Mouse (Mus musculus) mesoderm, embryonic 11.5 days (tissue): Measurements from ENCODE around the gene Snap47.
A peak's percentile ranks its signal among the peaks of the same experiment; 100 is the strongest.

Source experiments
- DNase-seq: peaks from one replicate; pipeline ENCODE4 v3.0.0-alpha.2; 2012; ENCODE audit warnings: low read depth, low spot score

Gene Snap47

DNA sequence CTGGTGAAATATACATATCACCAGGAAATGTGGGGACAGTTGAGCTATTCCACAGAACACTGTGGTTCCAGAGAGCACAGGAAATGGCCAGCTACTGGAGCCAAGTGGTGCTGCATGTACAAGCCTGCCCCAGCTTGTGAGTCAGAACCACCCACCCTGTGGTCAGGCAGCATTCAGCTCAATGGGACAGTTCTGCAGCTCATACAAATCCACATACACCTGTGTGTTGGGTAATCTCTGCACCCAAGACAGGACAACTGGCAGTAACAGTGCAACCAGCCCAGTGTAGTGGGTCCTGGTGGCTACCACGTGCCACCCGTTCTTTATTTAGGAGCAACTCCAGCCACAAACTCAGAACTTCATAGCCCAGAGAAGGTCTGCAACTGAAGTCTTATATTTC lies 29.0 kb downstream of the Snap47 start:
- DNase-seq, result no peak

DNA sequence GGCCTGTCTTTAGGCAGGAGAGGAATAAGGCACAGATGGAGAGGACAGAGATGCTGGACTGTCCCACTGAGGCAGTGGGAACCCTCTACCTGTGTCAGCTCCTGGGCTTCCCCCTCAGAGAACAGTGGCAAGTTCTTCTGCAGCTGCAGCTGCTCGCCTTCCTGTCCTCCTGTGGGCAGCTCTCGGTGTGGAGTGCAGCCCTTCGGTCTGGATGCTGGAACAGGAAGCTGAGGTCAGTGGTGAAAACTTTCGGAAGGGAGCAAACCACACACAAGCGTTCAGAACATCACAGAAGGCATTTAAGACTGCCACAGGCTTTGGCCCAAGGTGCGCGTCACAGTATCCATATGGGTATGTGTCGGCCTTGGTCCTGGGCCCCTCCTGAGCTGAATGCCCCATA lies 29.6 kb downstream of the Snap47 start:
- DNase-seq, result no peak

DNA sequence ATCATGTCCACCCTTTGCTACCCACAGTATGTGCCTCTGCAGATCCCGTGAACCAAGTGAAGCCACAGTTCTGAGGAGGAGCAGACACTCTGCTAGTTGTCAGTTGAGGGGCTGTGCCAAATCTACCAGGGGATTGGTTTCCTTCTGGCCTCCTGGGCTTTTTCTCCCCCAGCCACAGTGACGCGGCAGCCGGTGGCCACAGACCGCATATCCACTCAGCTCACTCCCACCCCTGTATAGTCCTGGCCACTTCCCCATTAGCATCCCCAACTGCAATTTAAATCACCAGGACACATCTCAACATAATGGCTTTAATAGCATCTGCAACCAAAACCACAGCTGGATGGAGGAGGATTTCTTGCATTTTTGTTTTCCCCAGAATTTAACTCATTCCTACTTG lies 32.3 kb downstream of the Snap47 start:
- DNase-seq, result no peak

DNA sequence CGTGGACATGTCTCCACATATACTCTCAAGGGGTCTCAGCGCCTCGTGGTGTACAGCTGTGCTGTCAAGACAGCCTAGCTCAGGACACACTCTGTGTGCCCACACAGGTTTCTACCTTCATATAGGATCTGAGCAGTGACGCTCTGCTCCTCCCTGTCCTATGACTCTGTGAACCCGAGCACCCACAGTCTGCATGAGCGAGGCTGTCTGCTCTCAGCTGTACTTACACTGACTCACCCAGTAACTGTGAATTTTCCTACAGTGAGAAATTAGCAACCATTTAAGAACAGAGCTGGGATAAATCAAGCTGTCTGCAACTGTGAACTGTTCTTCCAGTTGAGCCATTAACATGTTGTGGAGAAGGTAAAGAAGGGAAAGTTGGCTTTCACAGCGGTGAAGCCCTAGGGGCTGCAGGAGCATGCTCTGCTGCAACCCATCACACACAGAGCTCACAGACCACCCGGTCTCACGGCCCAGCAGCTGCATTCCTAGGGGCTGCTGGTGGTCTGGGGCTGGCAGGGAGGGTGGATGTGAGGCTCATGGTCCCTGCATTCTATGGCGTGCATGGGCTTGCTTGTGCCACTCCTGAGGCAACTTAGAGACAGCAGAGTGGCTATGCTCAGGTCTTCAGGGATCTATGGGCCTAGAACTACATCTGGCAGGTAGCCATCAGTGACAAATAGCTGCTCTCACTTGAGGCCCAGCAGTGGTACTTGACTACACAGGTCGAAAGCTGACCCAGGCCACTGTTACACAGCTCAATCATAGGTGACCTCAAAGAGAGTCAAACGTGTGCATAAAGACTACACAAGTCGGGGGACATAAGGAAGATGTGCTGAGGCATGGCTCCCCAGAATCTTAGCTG lies 37.8 kb downstream of the Snap47 start:
- peak; percentile 22 for DNase-seq

DNA sequence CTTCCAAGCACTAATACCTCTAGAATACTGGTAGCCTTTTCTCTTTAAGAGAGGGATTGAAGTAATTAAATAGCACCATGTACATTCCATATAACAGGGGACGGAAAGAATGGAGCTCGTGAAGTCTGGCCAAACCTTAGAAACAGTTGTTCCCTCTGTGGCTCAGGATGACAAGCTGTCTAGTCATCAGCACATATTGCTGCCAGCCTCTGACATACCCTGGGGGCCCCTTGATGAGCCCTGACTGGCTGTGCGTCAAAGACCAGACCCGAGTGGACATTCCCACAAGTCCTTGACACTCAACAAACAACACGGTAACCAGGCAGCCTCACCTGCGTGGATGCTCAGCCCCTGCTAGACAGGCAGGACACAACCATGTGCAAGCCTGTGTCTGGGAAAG lies 38.9 kb downstream of the Snap47 start:
- DNase-seq, result no peak

DNA sequence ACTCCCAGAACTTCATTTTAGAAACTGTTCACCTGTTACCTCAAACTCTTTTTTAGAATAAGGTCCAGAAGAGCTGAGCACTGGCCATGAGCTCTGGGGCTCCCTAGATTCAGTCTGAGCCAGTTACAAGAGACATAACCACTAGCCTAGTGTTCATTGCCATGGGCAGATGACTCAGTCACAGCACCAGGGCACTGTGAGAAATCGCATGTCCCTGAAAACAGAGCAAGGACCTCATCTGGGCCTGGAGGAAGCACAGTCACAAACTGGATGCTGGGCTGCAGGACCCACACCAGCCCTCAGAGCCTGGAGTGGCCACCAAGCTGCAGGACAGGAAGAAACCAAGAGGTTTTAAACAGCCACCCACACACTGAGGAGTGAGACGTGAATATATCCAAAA lies 40.1 kb downstream of the Snap47 start:
- DNase-seq, result no peak

DNA sequence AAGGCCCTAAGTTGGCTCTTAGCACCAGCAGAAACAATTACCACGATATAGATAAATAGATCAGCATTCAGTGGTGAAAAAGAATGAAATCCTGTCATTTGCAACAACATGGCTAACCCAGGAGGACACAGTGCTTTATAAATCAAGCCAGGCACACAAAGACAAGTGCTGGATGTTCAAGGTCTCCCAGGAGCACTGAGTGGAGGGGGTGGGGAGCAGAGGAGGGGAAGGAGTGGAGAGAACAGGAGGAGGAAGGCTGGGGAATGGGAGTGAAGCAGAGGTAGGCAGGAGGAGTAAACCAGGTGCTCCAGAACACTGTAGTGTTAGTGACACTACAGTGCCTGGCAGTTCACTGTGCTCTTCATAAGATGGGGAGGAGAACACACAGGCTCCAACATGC lies 45.2 kb downstream of the Snap47 start:
- DNase-seq, result no peak

DNA sequence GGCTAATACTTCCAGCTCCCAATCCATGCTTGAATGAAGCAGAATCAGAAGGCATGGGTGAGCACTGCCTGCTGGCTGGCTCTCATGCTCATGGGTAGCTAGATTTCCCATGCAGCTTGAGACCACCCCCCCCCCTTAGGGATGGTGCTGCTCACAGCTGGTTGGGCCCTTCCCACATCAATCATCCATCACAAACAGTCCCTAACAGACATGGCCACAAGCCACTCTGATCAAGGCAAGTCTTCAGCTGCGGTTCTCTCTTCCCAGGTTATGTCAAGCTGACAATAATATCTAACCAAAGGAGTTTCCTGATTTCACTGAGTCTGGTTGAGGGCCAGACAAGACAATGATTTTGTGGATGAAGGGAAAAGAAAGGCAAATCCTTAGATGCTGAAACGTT lies 50.1 kb downstream of the Snap47 start:
- DNase-seq, result no peak

DNA sequence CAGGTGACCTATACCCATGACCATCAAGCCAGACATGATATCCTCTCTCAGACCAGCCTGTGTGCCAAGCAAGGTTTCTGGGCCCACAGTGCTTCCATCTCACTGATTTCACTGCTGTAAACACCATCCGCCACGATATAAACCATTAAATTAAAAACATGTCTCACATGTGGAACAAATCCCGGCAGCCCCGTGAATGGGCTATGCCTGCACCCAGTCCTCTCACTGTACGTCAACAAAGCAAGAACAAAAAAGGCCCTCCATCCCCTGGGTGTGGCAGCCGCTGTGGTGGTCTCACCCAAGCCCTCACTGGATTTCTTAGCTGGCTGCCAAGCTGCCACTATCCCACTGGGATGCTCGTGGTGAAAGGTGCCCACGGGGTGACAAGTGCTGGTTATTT lies 51.2 kb downstream of the Snap47 start:
- DNase-seq, result no peak

DNA sequence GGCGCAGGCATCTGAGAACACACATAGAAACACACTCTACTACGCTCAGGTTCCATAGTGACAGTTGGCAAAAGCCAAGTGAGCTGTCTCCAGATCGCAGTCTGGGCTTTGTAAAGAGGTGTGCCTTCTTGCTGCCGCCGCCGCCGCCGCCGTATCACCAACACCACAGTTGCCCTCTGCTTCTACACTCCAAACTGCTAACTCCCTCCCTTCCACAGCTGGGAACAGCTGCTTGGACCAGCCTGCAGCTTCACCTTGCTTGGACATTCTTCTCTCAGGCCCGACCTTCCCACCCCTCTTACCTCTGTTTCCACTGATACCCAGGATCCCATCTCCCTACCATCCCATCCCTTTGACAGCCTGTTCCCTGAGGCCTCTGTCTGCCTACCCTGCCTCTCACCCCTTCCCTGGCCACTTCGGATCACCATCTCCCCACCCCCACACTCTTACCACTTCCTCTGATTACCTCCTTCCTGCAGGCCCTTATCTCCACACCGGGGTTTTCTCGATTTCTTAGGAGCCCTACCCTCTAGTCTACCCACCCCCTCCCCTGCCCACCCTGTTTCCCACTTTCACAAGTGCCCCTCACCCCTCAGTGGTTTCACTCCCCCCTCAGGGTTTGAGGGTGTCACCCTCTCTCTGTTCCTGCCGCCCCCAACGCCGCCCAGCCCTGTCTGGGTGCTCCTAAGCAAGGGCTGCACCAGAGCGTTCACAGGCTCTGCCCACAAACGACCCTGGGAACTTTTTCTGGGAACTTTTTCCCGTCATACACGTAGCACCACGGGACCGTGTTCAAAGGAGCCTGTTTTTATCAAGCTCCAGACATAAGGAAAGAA lies 53.2 kb downstream of the Snap47 start:
- DNase-seq, result no peak

DNA sequence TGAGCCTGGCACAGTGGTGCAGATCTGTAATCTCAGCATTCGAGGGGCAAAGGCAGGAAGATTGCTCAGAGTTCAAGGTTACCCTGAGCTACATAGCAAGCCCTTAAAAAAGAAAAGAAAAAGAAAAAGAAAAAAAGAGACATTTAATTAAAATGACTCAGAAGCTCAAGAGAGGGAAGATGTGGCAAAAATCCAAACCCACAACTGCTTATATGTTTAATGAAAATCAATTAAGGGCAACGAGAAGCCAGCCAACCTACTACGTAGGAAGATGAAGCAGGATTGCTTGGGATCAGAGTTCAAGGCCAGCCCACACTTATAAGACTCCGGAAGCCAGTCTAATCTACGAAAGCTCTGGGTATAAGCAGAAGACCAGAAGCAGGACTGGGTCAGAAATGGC lies 56.5 kb downstream of the Snap47 start:
- no peak for DNase-seq

DNA sequence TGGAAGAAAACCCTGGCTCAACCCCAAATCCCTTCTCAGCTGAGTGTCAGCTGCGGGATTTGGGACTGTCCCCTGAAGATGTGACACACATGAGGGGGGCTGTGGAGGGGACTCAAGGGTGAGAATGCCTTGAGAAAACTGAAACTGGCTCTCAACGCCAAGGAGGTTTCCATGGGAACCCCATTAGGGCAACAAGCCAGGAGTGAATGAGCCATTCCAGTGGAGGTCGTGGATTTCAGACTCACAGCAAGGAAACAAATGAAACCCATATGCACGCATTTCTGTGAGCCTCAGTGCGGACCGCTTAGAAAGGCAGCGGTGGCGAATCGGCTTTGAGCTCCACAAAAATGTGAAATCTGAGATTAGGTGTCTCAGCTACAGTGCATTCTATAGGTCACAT lies 57.4 kb downstream of the Snap47 start:
- peak; percentile 71 for DNase-seq

DNA sequence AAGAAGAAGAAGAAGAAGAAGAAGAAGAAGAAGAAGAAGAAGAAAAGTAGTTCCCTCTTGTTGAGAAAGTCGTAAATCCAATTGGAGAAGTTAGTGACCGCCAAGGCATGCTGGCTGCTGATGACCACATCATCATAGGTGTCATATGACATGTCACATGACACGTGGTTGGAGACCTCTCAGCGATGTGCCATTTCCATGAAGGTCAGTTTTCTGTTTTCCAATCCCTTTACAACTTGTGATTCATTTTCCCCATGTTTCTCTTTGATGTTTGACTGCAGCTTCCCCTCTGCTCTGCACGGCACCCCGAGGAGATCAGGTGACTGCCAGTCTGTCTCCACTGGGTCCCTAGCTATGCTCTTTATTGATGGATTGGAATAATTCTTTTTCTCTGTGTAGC lies 58.7 kb downstream of the Snap47 start:
- no peak for DNase-seq

DNA sequence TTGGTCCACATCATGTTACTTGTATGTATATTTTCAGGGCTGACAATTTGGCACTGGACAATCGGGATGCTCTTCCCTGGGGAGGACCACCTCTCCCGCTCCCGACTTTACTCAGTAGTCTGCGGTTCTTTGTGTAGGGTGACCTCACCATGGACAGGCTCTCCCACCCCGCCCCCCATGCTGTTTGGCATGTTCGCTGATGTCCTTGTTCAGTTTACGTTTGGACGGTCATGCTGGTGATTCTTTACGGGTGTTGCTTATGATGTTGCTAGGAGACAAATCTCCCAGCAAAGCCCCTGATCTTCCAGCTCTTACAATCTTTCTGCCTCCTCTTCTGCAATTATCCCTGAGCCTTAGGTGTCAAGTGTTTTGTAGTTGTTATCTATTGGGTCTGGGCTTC lies 60.5 kb downstream of the Snap47 start:
- DNase-seq, result no peak

DNA sequence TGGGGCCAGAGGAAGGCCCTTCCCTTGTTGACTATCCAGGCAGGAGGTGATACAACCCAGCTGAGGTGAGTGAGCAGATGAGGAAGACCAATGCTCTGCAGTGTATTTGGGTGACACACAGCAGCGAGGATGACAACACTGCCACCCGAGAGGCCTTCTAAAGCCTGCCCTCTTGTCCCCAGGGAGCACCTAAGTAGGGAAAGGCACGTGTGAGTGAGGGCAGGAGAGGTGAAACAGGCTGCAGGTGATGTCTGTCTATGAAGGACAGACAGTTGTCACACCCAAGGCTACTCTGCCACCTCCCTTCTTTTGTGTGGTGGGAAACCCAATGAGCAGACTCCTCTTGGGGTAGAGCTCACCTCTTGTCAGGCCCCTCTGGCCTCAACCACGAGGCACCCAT lies 61.4 kb downstream of the Snap47 start:
- DNase-seq, result no peak

DNA sequence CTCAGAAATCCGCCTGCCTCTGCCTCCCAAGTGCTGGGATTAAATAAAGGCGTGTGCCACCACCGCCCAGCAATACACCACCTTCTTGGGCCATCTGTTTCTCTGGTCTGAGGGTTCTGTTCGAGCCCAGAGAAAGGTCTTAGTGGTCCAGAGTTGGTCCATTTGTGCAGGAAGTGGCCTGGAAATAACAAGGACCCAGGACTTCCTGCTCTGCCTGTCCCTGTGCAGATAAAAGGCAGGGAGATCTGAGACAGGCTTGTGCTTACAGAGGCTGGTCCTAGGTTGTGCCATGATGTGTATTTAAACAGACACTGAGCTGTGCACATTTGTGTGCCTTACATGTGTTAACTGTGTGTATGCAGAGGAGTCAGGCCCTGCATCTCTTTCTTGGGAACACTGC lies 62.2 kb downstream of the Snap47 start:
- no peak for DNase-seq

DNA sequence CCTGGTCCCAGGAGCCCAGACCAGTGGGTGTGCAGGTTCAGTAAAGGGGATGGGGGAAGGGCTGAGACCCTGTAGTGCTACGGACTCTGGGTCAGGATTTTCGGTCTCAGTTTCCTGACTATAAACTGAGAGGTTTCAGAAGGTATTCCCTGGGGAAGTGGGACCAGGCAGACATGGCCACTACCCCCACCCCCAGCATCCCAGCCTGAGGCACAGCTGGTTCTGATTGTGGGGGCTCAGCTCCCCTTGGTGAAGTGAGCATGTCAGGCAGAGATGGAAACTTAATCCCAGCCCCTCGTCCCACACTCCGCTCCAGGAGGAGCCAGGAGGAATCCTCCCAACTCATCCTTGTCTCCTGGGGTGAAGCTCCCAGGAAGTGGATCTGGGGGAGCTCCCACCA lies 63.5 kb downstream of the Snap47 start:
- DNase-seq, result no peak

DNA sequence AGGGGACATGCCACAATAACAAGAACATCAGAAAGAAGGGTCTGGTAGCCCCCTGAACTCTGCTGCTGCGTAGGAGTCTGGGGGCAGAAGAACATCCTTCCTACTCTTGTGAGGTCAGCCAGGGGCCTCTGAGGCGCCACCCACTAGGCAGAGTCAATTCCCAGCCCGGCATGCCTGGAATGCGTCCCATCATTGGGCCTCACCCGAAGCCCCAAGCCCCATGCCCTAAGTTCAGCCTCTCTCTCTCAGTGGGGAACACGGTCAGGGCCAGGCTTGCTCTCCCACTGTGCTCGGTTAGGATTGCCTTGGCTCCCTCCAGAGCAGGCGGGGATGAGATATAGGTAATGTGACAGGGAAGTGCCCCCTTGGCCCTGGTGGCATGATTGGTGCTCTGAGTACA lies 65.9 kb downstream of the Snap47 start:
- peak; percentile 72 for DNase-seq

DNA sequence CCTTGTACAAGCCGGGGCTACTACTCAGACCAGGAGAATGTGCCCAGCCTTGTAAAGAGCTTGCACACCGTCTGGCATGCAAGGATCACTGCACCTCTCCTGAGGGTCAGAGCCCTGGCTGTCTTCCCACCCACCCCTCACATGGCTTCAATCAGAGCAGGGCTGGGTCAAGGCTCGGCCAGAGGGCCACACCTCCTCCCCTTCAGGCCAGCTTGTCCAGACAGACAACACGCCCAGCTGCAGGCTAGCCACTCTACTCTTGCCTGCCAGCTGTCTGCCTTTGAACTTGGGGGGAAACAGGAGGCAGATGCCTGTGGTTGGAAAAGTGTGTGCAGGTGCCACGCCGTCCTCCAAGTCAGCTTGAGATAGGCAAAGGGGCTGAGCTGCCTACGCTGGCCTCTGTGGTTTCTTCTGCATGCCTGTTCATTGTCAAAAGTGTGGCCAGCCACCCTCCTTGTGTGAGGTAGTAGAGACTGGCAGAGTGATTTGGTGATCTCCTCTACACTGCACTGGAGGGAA lies 66.5 kb downstream of the Snap47 start:
- peak; percentile 65 for DNase-seq

DNA sequence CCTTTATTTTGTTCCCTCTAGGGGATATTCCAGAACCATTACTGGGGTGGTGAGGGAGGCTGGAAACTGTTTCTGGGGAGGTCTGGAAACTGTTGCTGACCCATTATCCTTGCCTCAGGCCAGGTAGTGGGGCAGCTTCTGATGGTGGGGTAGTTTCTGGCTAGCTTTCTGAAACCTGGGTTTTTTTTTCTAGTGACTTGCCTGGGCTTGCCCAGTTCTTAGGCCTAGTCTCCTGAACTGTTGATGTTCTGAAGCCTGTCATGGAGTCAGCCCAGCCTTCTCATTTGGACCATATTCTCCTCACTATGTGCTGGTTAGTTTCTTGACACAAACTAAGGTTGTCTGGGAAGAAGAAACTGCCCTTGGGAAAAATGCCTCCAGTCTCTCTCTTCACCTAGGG lies 71.4 kb downstream of the Snap47 start:
- no peak for DNase-seq

DNA sequence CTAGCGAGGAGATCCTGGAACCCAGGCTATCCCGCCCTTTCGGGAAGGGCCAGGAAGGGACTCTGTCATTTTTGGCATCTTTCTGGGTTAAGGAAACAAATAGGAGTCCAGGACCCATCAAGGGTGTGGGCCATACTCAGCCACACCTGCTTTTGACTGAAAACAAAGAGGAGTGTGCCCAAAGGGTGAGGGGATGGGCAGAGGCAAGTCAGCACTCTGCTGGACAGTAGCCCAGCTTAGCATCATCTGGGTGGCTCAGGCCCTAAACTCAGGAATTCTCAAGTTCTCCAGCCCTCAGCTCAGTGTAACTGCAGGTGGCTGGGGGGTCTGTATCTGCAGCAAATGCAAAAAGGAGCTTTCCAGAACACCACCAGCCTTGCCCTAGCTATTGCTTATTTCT lies 73.0 kb downstream of the Snap47 start:
- no peak for DNase-seq

DNA sequence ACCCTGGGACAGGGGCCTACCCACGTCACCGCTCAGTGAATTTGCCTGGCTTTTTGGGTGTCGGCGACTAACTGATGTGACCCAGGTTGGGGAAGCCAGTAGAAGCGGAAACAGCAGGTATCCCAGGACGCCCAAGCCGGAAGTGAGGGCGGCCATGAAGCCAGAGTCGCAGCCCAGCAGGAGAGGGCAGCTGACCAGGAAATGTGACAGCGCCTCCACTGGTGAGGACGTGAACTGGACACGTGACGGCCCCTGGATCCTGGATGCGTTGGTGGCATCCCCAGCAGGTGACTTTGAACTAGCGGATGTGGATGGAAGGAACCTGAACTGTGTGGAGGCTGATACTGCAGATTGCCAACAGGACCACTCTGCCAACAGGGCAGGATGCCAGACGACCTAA lies 75.5 kb downstream of the Snap47 start, which contains the start of gene Prss38:
Prss38 (minus strand) TSS at position 183 of the 400 bp plus-strand sequence.
- no peak for DNase-seq

DNA sequence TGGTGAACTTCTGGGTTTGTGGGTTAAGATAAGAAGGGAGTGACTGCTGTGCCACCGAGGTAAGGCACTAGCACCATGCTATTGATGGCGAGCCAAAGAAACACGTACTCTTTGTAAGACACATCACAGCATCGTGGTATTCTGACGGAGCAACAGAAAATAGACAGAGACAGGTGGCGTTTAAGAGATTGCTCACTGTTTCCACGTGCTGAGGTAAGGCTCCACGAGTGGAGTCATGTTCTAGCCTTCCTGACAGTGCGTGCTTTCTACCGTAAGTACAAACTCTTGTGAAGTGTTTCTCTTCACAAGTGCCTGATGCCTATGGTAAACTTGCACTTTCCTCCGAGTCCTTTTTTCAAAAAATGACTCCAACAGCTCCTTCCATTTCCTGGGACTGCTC lies 81.1 kb downstream of the Snap47 start:
- DNase-seq, result no peak
